Mouse (Mus musculus) limb, embryonic 12.5 days (tissue): ENCODE measurements around the gene Abhd8. TPM values are rescaled to one million over a fixed set of nuclear protein-coding genes. Genes with fewer than 3 reads are reported as not detected.

Experiments used
- ATAC-seq: fragments of 200-750 bp; cut with Nextera tagmentation; 2 replicates; pipeline ENCODE4 v1.8.0; 2017; ENCODE audit warnings: low read depth, moderate TSS enrichment; ENCODE audit not compliant: insufficient number of reproducible peaks, insufficient read depth, low FRiP score, low TSS enrichment
- H3K27ac ChIP-seq: fragments of 300-500 bp; sonication (generic); 2 replicates; pipeline ENCODE4 v1.5.1; 2016; ENCODE audit warnings: mild to moderate bottlenecking, moderate library complexity
- H3K27me3 ChIP-seq: fragments of 300-500 bp; sonication (generic); 2 replicates; pipeline ENCODE4 v1.6.1; 2016; ENCODE audit warnings: mild to moderate bottlenecking, moderate library complexity
- H3K36me3 ChIP-seq: fragments of 300-500 bp; sonication (generic); 2 replicates; pipeline ENCODE4 v1.6.1; 2016; ENCODE audit warnings: mild to moderate bottlenecking, moderate library complexity
- H3K4me1 ChIP-seq: fragments of 300-500 bp; sonication (generic); replicated peaks from 2 replicates; pipeline ENCODE4 v1.6.1; 2016
- H3K4me2 ChIP-seq: fragments of 300-500 bp; sonication (generic); 2 replicates; pipeline ENCODE4 v1.6.1; 2016; ENCODE audit warnings: mild to moderate bottlenecking, moderate library complexity
- H3K4me3 ChIP-seq: fragments of 300-500 bp; sonication (generic); replicated peaks from 2 replicates; pipeline ENCODE4 v1.5.1; 2016; ENCODE audit warnings: mild to moderate bottlenecking
- H3K9ac ChIP-seq: fragments of 300-500 bp; sonication (generic); replicated peaks from 2 replicates; pipeline ENCODE4 v1.6.1; 2016; ENCODE audit warnings: mild to moderate bottlenecking, moderate library complexity
- H3K9me3 ChIP-seq: fragments of 300-500 bp; sonication (generic); 2 replicates; pipeline ENCODE4 v1.6.1; 2016; ENCODE audit warnings: mild to moderate bottlenecking, moderate library complexity
- WGBS: fragments of 180-500 bp; shearing (Covaris S2); methylation state at CpG from one replicate; pipeline ENCODE4 v1.1.7; 2016; 5-methylcytosine and 5-hydroxymethylcytosine counted together
- polyA plus RNA-seq: library from polyadenylated mRNA; unstranded; fragments of >200 nt; fragmentation: Nextera tagmentation; extraction: Ambion mirVana; gene quantifications from 2 replicates; pipeline ENCODE4 v1.2.1, GENCODE M21; 2016

Gene Abhd8
- polyA plus RNA-seq, 1 experiment from 2014 or later: 82.8 TPM

GRCm38 (mm10) chr8:71469411-71469810 lies 6.0 kb upstream of the Abhd8 start:
- Histone ChIP-seq H3K4me1 (peaks cover 18% of the 10 kb centered on the region), H3K4me3 (peak overlapping the region; percentile 85), H3K27ac (peak overlapping the region; percentile 50; the same call in 1 of the 2 replicates), H3K27me3 (no peaks in the 10 kb centered on the region), H3K36me3 (peaks cover 48% of the 10 kb centered on the region), H3K4me2 (peak overlapping the region; percentile 93), H3K9ac (peak overlapping the region; percentile 76), H3K9me3 (no peaks in the 10 kb centered on the region)
- ATAC-seq: no peak; the same call in 1 of the 2 replicates
- WGBS: 1% methylated on average over 24 of the region's 24 CpGs

GRCm38 (mm10) chr8:71468916-71469315 lies 5.5 kb upstream of the Abhd8 start, which contains the start of gene Dda1:
Gene Dda1, plus strand, starts transcription at chr8:71469199.
- H3K4me1 ChIP-seq: peaks cover 23% of the 10 kb centered on the region
- H3K4me3 ChIP-seq: peak within 1 kb of the TSS; percentile 85
- ATAC-seq: peak; percentile 82
- peak within 1 kb of the TSS; percentile 93 for H3K4me2 ChIP-seq
- WGBS: 1% methylated on average over 50 of the region's 52 CpGs
- H3K9me3 ChIP-seq: no peaks in the 10 kb centered on the region
- peak within 1 kb of the TSS; percentile 50; the same call in 1 of the 2 replicates for H3K27ac ChIP-seq
- H3K9ac ChIP-seq: peak within 1 kb of the TSS; percentile 76
- H3K27me3 ChIP-seq: no peaks in the 10 kb centered on the region
- peaks cover 43% of the 10 kb centered on the region for H3K36me3 ChIP-seq

GRCm38 (mm10) chr8:71468001-71468400 lies 4.5 kb upstream of the Abhd8 start:
- no peak overlapping the region for H3K27ac ChIP-seq
- H3K9ac ChIP-seq: no peak overlapping the region
- WGBS: 79% methylated on average over 1 of the region's 1 CpGs
- H3K4me3 ChIP-seq: no peak overlapping the region; the same call in 1 of the 2 replicates
- no peaks in the 10 kb centered on the region for H3K9me3 ChIP-seq
- ATAC-seq: no peak
- H3K27me3 ChIP-seq: no peaks in the 10 kb centered on the region
- peaks cover 34% of the 10 kb centered on the region for H3K36me3 ChIP-seq
- peaks cover 27% of the 10 kb centered on the region for H3K4me1 ChIP-seq
- no peak overlapping the region for H3K4me2 ChIP-seq

- Histone ChIP-seq H3K9ac (no peak overlapping the region), H3K27ac (no peak overlapping the region), H3K36me3 (peaks cover 26% of the 10 kb centered on the region), H3K27me3 (no peaks in the 10 kb centered on the region), H3K9me3 (no peaks in the 10 kb centered on the region), H3K4me3 (no peak overlapping the region), H3K4me2 (no peak overlapping the region), H3K4me1 (peaks cover 35% of the 10 kb centered on the region)
- no peak for ATAC-seq
- 91% methylated on average over 2 of the region's 2 CpGs for WGBS
Observed at GRCm38 (mm10) chr8:71467201-71467600, 3.7 kb upstream of the Abhd8 start.

GRCm38 (mm10) chr8:71466198-71466597 lies 2.7 kb upstream of the Abhd8 start:
- H3K27ac ChIP-seq: no peak overlapping the region
- H3K9me3 ChIP-seq: no peaks in the 10 kb centered on the region
- peaks cover 24% of the 10 kb centered on the region for H3K36me3 ChIP-seq
- H3K4me1 ChIP-seq: peaks cover 42% of the 10 kb centered on the region
- no peak overlapping the region for H3K9ac ChIP-seq
- no peak overlapping the region for H3K4me2 ChIP-seq
- no peak for ATAC-seq
- no peak overlapping the region for H3K4me3 ChIP-seq
- no peaks in the 10 kb centered on the region for H3K27me3 ChIP-seq
- 95% methylated on average over 5 of the region's 5 CpGs for WGBS

GRCm38 (mm10) chr8:71465733-71466132 lies 2.3 kb upstream of the Abhd8 start:
- Histone ChIP-seq H3K4me3 (peak overlapping the region; percentile 87), H3K27ac (no peak overlapping the region), H3K9me3 (no peaks in the 10 kb centered on the region), H3K9ac (no peak overlapping the region), H3K27me3 (no peaks in the 10 kb centered on the region), H3K4me2 (peak overlapping the region; percentile 92), H3K4me1 (peaks cover 42% of the 10 kb centered on the region), H3K36me3 (peaks cover 24% of the 10 kb centered on the region)
- ATAC-seq: no peak
- WGBS: 84% methylated on average over 8 of the region's 8 CpGs

GRCm38 (mm10) chr8:71464513-71465500 lies 1.4 kb upstream of the Abhd8 start, which contains the start of gene Mrpl34:
Gene Mrpl34, plus strand, starts transcription at chr8:71464959.
- Histone ChIP-seq H3K9me3 (no peaks in the 10 kb centered on the region), H3K36me3 (peaks cover 29% of the 10 kb centered on the region), H3K27me3 (no peaks in the 10 kb centered on the region), H3K9ac (peak within 1 kb of the TSS; percentile 80), H3K4me2 (peak within 1 kb of the TSS; percentile 92), H3K27ac (peak within 1 kb of the TSS; percentile 76), H3K4me3 (peak within 1 kb of the TSS; percentile 87), H3K4me1 (peaks cover 36% of the 10 kb centered on the region)
- under 1% methylated on average over 59 of the region's 59 CpGs for WGBS
- ATAC-seq: peak; percentile 67

GRCm38 (mm10) chr8:71462786-71463185 lies 669 bp downstream of the Abhd8 start:
- Histone ChIP-seq H3K27me3 (no peaks in the 10 kb centered on the region), H3K4me1 (peaks cover 32% of the 10 kb centered on the region), H3K4me2 (peak overlapping the region; percentile 92), H3K9me3 (no peaks in the 10 kb centered on the region), H3K4me3 (peak overlapping the region; percentile 87), H3K27ac (no peak overlapping the region), H3K36me3 (peaks cover 50% of the 10 kb centered on the region), H3K9ac (peak overlapping the region; percentile 80)
- WGBS: 6% methylated on average over 16 of the region's 16 CpGs
- ATAC-seq: no peak

GRCm38 (mm10) chr8:71462191-71462590 lies 1.3 kb downstream of the Abhd8 start:
- WGBS: 72% methylated on average over 4 of the region's 4 CpGs
- H3K36me3 ChIP-seq: peaks cover 56% of the 10 kb centered on the region

GRCm38 (mm10) chr8:71461152-71461840 lies 2.2 kb downstream of the Abhd8 start:
- Histone ChIP-seq H3K36me3 (peaks cover 59% of the 10 kb centered on the region), H3K27me3 (no peaks in the 10 kb centered on the region), H3K27ac (no peak overlapping the region), H3K4me1 (peaks cover 32% of the 10 kb centered on the region), H3K9ac (peak overlapping the region; percentile 12; the same call in 1 of the 2 replicates), H3K4me3 (0 out of 2 replicates have a peak overlapping the region, but pooled peaks have one; percentile 3), H3K9me3 (no peaks in the 10 kb centered on the region), H3K4me2 (0 out of 2 replicates have a peak overlapping the region, but pooled peaks have one; percentile 92)
- ATAC-seq: no peak
- 78% methylated on average over 47 of the region's 47 CpGs for WGBS

More at GRCm38 (mm10) chr8:71462191-71462590, 1.3 kb downstream of the Abhd8 start:
- Histone ChIP-seq H3K9me3 (no peaks in the 10 kb centered on the region), H3K4me1 (peaks cover 32% of the 10 kb centered on the region), H3K27ac (no peak overlapping the region), H3K9ac (peak overlapping the region; percentile 80), H3K4me3 (peak overlapping the region; percentile 87), H3K4me2 (peak overlapping the region; percentile 92), H3K27me3 (no peaks in the 10 kb centered on the region)
- ATAC-seq: no peak

GRCm38 (mm10) chr8:71460716-71461115 lies 2.7 kb downstream of the Abhd8 start:
- ATAC-seq: no peak
- Histone ChIP-seq H3K27me3 (no peaks in the 10 kb centered on the region), H3K36me3 (peaks cover 56% of the 10 kb centered on the region), H3K27ac (no peak overlapping the region), H3K4me1 (peaks cover 29% of the 10 kb centered on the region), H3K9ac (no peak overlapping the region), H3K9me3 (no peaks in the 10 kb centered on the region), H3K4me3 (no peak overlapping the region), H3K4me2 (no peak overlapping the region)
- 93% methylated on average over 6 of the region's 6 CpGs for whole genome bisulfite sequencing
